Mouse (Mus musculus): ENCODE measurements at regions not wholly inside any gene's neighbourhood (a gene's known extent, or its start where the extent isn't known, plus 50 kb on each side); places are given as distances from the start of the nearest gene placed in this dataset.

DNA sequence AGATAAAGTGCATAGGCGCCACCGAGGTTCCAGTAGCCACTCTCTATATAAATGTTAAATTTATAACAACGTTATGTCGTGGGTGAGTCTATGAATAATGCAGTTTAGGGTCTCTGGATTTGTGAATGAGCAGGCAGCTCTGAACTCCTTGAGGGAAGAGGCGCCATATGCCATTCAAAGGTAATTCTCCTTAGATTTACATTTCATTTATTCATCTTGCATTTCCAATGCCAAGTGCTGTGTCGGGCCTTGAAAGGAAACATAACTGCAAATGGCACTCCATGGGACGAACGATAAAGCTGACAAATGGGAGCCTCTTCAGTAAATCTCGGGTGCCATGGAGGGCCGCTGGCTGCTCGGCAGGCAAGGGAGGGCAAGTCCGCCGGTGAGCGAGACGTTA lies 216.4 kb upstream of the Nr5a2 start:
- in situ Hi-C loops (cut with MboI; ENCODE audit: low sequenced_read_pairs): no loop called here

GRCm38 (mm10) chr1:137174081-137174480 lies 213.8 kb upstream of the Nr5a2 start:
- in situ Hi-C loops (cut with MboI; ENCODE audit: low sequenced_read_pairs): no loop called here

DNA sequence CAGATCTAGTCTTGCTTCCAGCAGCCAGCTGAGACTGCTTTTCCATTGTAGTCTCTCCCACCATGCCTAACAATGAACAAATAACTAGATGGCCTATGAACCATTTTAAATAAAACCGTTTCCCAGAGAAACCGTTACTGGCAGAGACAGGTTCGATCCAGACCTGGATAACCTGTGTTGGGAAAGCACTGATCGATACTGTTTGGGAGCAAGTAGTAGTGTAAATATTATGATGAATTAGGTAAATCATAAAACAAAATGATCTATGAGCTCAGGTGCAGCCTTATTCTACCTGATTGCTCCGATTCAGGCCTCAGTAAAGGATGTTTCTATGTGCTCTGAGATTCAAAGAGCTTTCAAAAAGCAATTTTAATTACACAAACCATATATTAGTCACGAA lies 211.9 kb upstream of the Nr5a2 start:
- in situ Hi-C loops (cut with MboI; ENCODE audit: low sequenced_read_pairs): no loop called here

GRCm38 (mm10) chr1:137171451-137171850 lies 211.2 kb upstream of the Nr5a2 start:
- in situ Hi-C loops (cut with MboI; ENCODE audit: low sequenced_read_pairs): no loop called here

GRCm38 (mm10) chr1:137147891-137148290 lies 187.6 kb upstream of the Nr5a2 start:
- in situ Hi-C loops (cut with MboI; ENCODE audit: low sequenced_read_pairs): no loop called here

- in situ Hi-C loops (cut with MboI; ENCODE audit: low sequenced_read_pairs): no loop called here
Observed at GRCm38 (mm10) chr1:137141879-137142570, 181.8 kb upstream of the Nr5a2 start.

DNA sequence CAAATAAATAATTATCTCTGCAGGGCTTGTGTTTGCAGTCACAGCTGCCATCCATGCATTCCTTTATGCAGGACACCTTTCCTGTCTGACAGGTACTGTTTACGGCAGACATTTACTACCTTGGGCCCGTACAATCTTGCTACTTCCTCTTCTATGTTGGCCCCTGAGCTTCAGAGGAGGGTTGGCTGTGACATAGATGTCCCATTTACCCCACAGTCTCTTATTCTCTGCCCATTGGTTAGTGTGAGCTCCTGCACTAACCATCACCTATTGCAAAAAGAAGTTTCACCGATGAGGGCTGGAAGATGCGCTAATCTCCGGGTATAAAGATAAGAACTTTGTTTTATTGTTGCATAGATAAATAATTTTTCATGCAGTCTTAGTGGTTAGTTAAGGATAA lies 181.1 kb upstream of the Nr5a2 start:
- in situ Hi-C loops (cut with MboI; ENCODE audit: low sequenced_read_pairs): no loop called here

DNA sequence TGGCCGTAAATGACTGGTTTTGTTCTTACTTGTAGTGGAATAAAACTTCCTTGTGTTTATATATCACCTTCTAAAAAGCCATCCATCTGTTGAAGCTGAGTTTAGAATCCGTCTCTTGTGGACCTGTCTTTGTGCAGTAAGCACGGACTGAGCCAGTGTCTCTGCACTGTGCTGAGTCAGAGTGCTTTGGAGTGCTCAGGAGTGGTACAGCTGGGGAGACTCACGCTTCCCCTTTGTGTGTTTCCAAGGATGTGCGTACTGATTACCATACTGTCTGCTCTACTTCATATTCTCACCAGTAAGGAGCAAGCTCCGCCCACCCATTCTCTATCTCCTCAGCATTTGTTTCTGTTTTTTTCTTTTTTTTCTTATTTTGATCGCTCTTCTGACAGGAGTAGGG lies 175.9 kb upstream of the Nr5a2 start:
- in situ Hi-C loops (cut with MboI; ENCODE audit: low sequenced_read_pairs): no loop called here

DNA sequence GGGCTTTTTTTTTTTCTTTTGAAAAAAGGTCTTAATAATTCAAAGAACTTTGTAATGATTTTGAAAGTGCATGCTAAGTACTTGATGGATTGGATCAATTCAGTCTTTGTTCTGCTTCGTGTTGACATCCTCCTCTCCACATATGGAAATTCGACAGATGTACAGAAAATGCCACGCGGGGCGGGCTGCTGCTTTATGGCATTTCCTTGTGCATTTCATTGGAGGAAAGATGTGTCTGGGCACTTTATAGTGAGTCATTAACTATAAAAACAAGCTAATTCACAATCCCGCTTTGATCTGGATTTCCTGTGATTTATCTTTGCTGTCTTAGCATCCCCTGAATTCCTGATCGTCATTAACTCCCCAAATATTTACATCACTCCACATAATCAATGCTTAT lies 173.5 kb upstream of the Nr5a2 start:
- in situ Hi-C loops (cut with MboI; ENCODE audit: low sequenced_read_pairs): no loop called here

- in situ Hi-C loops (cut with MboI; ENCODE audit: low sequenced_read_pairs): no loop called here
Observed at GRCm38 (mm10) chr1:137130264-137130663, 170.0 kb upstream of the Nr5a2 start.

- in situ Hi-C loops (cut with MboI; ENCODE audit: low sequenced_read_pairs): no loop called here
Observed at GRCm38 (mm10) chr1:137129116-137129515, 168.9 kb upstream of the Nr5a2 start.

GRCm38 (mm10) chr1:137117866-137118265 lies 157.6 kb upstream of the Nr5a2 start:
- in situ Hi-C loops (cut with MboI; ENCODE audit: low sequenced_read_pairs): loop anchor here (10.0 kb wide), 1 partner anchor 573 kb away; no protein-coding TSS in a partner anchor

- in situ Hi-C loops (cut with MboI; ENCODE audit: low sequenced_read_pairs): no loop called here
Observed at GRCm38 (mm10) chr1:137106444-137106843, 146.2 kb upstream of the Nr5a2 start.

DNA sequence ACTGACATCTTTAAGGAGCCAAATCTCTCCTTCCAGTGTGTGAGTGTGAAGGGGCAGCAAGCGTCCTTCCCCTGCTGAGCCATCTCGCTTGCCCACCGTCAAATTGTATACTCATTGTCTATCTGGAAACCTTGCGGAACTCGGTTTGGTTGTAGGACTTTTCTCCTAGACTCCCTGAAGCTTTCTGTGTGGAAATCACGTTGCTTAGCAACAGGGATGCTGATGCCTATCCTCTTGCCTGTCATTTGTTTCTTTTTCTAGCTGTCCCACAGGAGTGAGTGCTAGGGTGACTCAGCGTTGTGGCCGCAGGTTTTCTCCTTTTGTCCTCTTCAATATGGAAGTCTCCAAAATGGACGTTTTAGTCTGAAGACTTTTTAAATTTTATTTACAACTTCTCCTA lies 131.5 kb upstream of the Nr5a2 start:
- in situ Hi-C loops (cut with MboI; ENCODE audit: low sequenced_read_pairs): no loop called here

GRCm38 (mm10) chr1:137088148-137088547 lies 127.9 kb upstream of the Nr5a2 start:
- in situ Hi-C loops (cut with MboI; ENCODE audit: low sequenced_read_pairs): no loop called here

GRCm38 (mm10) chr1:137086766-137087165 lies 126.5 kb upstream of the Nr5a2 start:
- in situ Hi-C loops (cut with MboI; ENCODE audit: low sequenced_read_pairs): no loop called here

DNA sequence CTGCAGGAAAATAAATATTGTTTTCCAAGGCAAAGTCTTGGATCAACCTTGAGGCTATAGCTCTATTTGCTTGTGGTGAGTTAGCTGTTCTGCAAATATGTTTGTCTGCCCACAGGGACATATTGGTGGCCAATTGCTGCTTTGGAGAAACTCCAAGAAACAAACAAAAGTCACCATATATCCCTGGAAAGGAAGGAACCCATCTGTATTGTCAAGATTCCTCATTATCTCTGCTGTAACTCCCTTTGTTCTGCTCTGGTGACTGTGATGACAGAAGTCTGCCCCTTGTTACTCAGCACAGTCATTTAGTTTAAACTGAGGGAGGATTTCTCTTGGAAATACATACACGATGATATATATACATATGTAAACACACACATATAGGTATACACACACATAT lies 123.3 kb upstream of the Nr5a2 start:
- in situ Hi-C loops (cut with MboI; ENCODE audit: low sequenced_read_pairs): no loop called here

- in situ Hi-C loops (cut with MboI; ENCODE audit: low sequenced_read_pairs): no loop called here
Observed at GRCm38 (mm10) chr1:137079401-137080003, 119.3 kb upstream of the Nr5a2 start.

DNA sequence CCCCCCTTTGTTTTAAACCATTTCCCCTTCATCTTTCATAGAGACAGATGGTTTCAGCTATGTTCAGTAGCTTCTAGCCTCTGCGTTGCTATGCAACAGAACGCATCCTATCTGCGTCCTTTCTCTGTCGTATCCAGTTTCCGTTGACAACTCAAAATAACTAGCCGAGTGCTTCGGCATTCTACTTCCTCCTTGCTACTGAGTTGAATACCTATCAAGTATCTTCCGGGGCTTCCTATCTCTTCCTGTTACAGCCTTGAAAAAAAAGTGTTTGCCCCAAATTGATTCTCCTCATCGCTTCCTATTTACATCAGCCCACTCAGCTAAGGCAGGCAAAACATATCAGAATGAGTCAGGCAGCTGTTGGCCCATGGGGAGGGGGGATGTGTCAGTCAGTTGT lies 114.5 kb upstream of the Nr5a2 start:
- in situ Hi-C loops (cut with MboI; ENCODE audit: low sequenced_read_pairs): no loop called here

DNA sequence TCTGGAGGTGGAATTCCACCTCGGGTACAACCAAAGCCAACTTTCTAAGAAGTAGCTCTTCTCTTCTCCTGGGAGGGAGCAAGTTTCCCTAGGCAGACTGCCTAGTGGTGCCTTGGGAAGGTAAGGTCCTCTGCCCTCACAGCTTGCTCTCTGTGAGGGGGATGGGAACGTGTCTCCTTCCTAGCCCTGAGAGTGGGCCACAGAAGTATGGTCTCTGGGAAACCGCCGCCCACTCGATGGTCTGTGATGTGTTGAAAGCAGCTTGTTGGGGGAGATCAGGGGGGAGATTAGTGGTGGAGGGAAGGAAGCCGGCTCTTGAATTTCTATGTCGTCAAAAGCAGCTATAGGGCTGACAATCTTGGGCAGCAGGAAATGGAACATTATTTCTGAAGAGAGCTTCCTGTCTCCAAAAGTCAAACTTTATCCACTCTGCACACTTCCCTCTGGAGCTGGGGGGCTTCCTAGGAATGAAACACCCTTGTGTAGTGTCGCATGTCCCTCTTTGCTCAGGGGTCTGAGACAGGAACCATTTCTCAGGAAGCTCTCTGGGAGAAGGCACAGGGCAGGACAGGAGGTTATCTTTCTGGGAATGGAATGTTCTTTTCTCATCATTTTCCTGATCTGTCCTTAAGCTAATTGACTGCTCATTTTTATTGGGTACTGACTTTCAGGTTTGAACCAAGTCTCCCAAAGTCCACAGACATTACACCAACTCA lies 113.8 kb upstream of the Nr5a2 start:
- in situ Hi-C loops (cut with MboI; ENCODE audit: low sequenced_read_pairs): no loop called here

DNA sequence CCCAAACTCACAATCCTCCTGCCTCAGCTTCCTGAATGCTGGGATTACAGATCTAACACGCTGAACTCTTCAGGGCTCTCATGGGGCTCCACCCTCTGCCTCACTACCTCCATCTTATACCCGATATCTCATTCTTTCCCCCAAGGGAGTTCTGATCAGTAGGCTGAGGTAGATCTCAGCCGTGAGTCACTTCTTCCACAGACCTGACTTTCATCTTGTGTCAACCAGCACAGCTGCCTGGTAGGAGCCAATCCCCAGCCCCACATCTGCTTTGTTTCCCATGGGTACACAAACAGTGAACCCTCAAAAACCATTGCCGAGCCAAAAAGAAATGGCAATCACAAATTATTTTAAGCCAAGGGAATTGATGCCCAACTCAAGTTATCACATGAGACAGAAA lies 100.7 kb upstream of the Nr5a2 start:
- in situ Hi-C loops (cut with MboI; ENCODE audit: low sequenced_read_pairs): no loop called here

DNA sequence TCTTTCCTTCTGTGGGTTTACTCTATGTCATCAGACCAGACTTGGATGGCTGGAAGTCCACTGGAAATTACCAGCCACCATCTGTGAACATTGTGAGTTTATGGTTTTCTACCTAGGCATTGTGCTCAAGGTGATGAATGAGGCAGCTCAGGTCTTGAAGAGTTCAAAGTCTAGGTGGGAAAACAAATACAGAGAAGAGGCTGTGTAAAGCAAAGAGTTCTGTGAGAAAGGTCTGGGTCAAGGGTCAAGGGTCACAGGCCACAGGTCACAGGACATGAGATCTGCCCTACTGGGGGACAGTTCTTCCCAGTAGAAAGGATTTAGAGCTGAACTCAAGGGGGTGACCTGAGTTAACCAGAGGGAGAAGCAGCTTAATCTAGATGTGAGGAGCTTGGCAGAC lies 92.9 kb upstream of the Nr5a2 start:
- in situ Hi-C loops (cut with MboI; ENCODE audit: low sequenced_read_pairs): no loop called here

Measured in CH12F3 (cell line).